Mouse (Mus musculus): ENCODE measurements around the gene Mesp2. TPM values are rescaled to one million over a fixed set of nuclear protein-coding genes. Genes with fewer than 3 reads are reported as not detected.
A peak's percentile ranks its signal among the peaks of the same experiment; 100 is the strongest.
"Not testable (repeated sequence)": the region's sequence is repeated elsewhere in the genome, so short reads cannot be mapped to it uniquely, and the experiment has no call there.

The Mesp2 gene
- 1 to 10 TPM; 1.6 to 2.0 TPM for total RNA-seq (2021)
- long read RNA-seq, experiment 1, partial matches to known transcripts: 0 of 1 reads
- long read RNA-seq, experiment 1, other reads (novel, unspliced or antisense): 0 of 1 reads
- long read RNA-seq, experiment 2, partial matches to known transcripts: 0 of 2 reads
- long read RNA-seq, experiment 2, other reads (novel, unspliced or antisense): 0 of 2 reads

GRCm38 (mm10) chr7:79810611-79811506, at the start of gene Mesp2:
TSS of gene Mesp2 (plus strand) at chr7:79810727.
- DNase-seq (ENCODE audit: low spot score in 2 of 2): peak; percentile 64 to 71

GRCm38 (mm10) chr7:79761124-79761876, 49.2 kb upstream of the Mesp2 start:
- DNase-seq (ENCODE audit: low spot score in 2 of 2): no peak

GRCm38 (mm10) chr7:79762106-79762505, 48.4 kb upstream of the Mesp2 start:
- DNase-seq (ENCODE audit: low spot score in 2 of 2): no peak

GRCm38 (mm10) chr7:79765991-79766390, 44.5 kb upstream of the Mesp2 start:
- no peak for DNase-seq (ENCODE audit: low spot score in 2 of 2)

- DNase-seq (ENCODE audit: low spot score in 2 of 2): no peak
Observed at GRCm38 (mm10) chr7:79769664-79770063, 40.9 kb upstream of the Mesp2 start.

- peak; percentile 33 to 67 for DNase-seq (ENCODE audit: low spot score in 2 of 2)
Observed at GRCm38 (mm10) chr7:79771561-79772512, 38.7 kb upstream of the Mesp2 start.

GRCm38 (mm10) chr7:79780647-79781626, 29.6 kb upstream of the Mesp2 start:
- DNase-seq (ENCODE audit: low spot score in 2 of 2): peak; percentile 70 to 83

GRCm38 (mm10) chr7:79781826-79782515, 28.6 kb upstream of the Mesp2 start:
- no peak for DNase-seq (ENCODE audit: low spot score in 2 of 2)

- DNase-seq (ENCODE audit: low spot score in 2 of 2): no peak
Observed at GRCm38 (mm10) chr7:79782516-79782855, 28.0 kb upstream of the Mesp2 start.

GRCm38 (mm10) chr7:79786295-79786694, 24.2 kb upstream of the Mesp2 start:
- peak; percentile 68 to 84 for DNase-seq (ENCODE audit: low spot score in 2 of 2)

GRCm38 (mm10) chr7:79789812-79790211, 20.7 kb upstream of the Mesp2 start:
- not testable (repeated sequence) for DNase-seq (ENCODE audit: low spot score in 2 of 2)

- peak; percentile 16 to 32 for DNase-seq (ENCODE audit: low spot score in 2 of 2)
Observed at GRCm38 (mm10) chr7:79792635-79793421, 17.7 kb upstream of the Mesp2 start.

GRCm38 (mm10) chr7:79793688-79794087, 16.8 kb upstream of the Mesp2 start, which contains the start of gene Mesp1:
TSS of gene Mesp1 (minus strand) at chr7:79793788.
- DNase-seq (ENCODE audit: low spot score in 2 of 2): no peak

- no peak for DNase-seq (ENCODE audit: low spot score in 2 of 2)
Observed at GRCm38 (mm10) chr7:79798606-79799005, 11.9 kb upstream of the Mesp2 start.

GRCm38 (mm10) chr7:79799048-79799447, 11.5 kb upstream of the Mesp2 start:
- DNase-seq (ENCODE audit: low spot score in 2 of 2): peak; percentile 79 to 82

GRCm38 (mm10) chr7:79799506-79799905, 11.0 kb upstream of the Mesp2 start:
- no peak for DNase-seq (ENCODE audit: low spot score in 2 of 2)

GRCm38 (mm10) chr7:79800336-79800735, 10.2 kb upstream of the Mesp2 start:
- DNase-seq (ENCODE audit: low spot score in 2 of 2): no peak

- DNase-seq (ENCODE audit: low spot score in 2 of 2): no peak
Observed at GRCm38 (mm10) chr7:79801391-79801790, 9.1 kb upstream of the Mesp2 start.

All from left cerebral cortex, adult 18-20 months (tissue).